Mouse (Mus musculus) hindbrain, postnatal 0 days (tissue): ENCODE data around the gene Rel. TPM values are rescaled to one million over a fixed set of nuclear protein-coding genes. Genes with fewer than 3 reads are reported as not detected.

Experiments
- ATAC-seq: fragments of 200-750 bp; cut with Nextera tagmentation; 2 replicates; pipeline ENCODE4 v1.8.0; 2017; ENCODE audit warnings: mild to moderate bottlenecking, moderate TSS enrichment, moderate library complexity
- DNase-seq: peaks from one replicate; pipeline ENCODE4 v3.0.0-alpha.2; 2015; ENCODE audit warnings: low spot score
- H3K27ac ChIP-seq: fragments of 300-500 bp; sonication (generic); 2 replicates; pipeline ENCODE4 v1.5.1; 2014; ENCODE audit warnings: mild to moderate bottlenecking
- H3K27me3 ChIP-seq: fragments of 300-500 bp; sonication (generic); 2 replicates; pipeline ENCODE4 v1.6.1; 2014; ENCODE audit warnings: low read length, mixed read lengths; ENCODE audit not compliant: insufficient read depth
- H3K36me3 ChIP-seq: fragments of 300-500 bp; sonication (generic); 2 replicates; pipeline ENCODE4 v1.6.1; 2014; ENCODE audit warnings: low read length, mixed read lengths; ENCODE audit not compliant: insufficient read depth
- H3K4me1 ChIP-seq: fragments of 300-500 bp; sonication (generic); 2 replicates; pipeline ENCODE4 v1.6.1; 2014; ENCODE audit warnings: antibody characterized with exemption, low read length, mixed read lengths; ENCODE audit not compliant: insufficient read depth
- H3K4me2 ChIP-seq: fragments of 300-500 bp; sonication (generic); 2 replicates; pipeline ENCODE4 v1.6.1; 2014; ENCODE audit warnings: low read depth, mild to moderate bottlenecking, low read length, moderate library complexity, mixed read lengths
- H3K4me3 ChIP-seq: fragments of 300-500 bp; sonication (generic); 2 replicates; pipeline ENCODE4 v1.5.1; 2014; ENCODE audit warnings: low read length
- H3K9ac ChIP-seq: fragments of 300-500 bp; sonication (generic); replicated peaks from 2 replicates; pipeline ENCODE4 v1.6.1; 2014; ENCODE audit warnings: mild to moderate bottlenecking, low read length, moderate library complexity, mixed read lengths
- H3K9me3 ChIP-seq: fragments of 300-500 bp; sonication (generic); 2 replicates; pipeline ENCODE4 v1.6.1; 2016; ENCODE audit warnings: low read length, mixed read lengths
- CTCF ChIP-seq: IDR thresholded peaks from 2 replicates; pipeline ENCODE4 v1.5.1; 2016; ENCODE audit warnings: antibody characterized with exemption, control low read depth, low read depth
- WGBS: fragments of 180-500 bp; shearing (Covaris S2); extraction: QIAGEN DNeasy Blood & Tissue Kit; methylation state at CpG from one replicate; pipeline ENCODE4 v1.1.7; 2014; 5-methylcytosine and 5-hydroxymethylcytosine counted together
- polyA plus RNA-seq: library from polyadenylated mRNA; unstranded; fragments of >200 nt; fragmentation: Nextera tagmentation; extraction: Ambion mirVana; gene quantifications from 2 replicates; pipeline ENCODE4 v1.2.1, GENCODE M21; 2015
- total RNA-seq: library from RNA; depleted of rRNA; stranded (reverse); fragments of >200 nt; gene quantifications from 2 replicates; pipeline ENCODE4 v1.2.3, GENCODE M21; 2014

Rel gene
- total and polyA plus RNA-seq, 2 experiments from 2014 or later, result 0.58 to 0.68 TPM

DNA sequence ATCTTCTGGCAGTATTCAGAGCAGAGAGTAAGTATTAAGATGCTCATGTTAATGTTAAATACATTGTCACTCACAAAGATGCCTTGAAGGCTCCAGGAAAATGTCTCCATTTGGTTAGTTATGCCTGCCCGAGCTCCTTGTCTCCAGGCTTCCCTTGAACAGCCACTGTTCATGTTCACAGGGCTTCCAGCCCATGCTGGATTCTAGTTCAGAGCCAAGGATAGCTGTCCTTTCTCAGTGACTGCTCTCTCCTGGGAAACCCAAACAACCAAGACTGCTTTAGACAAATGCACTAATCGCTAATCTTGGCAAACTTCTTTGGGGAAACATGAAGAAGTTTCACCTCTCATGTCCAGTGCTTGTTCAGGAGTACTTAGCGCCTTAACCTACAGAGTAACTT lies 58.5 kb downstream of the Rel start:
- Histone ChIP-seq H3K27me3 (no peaks in the 10 kb centered on the region), H3K9me3 (no peaks in the 10 kb centered on the region), H3K27ac (no peak overlapping the region), H3K4me1 (no peaks in the 10 kb centered on the region), H3K9ac (no peak overlapping the region), H3K4me2 (no peak overlapping the region), H3K36me3 (peaks cover 51% of the 10 kb centered on the region), H3K4me3 (no peak overlapping the region)
- DNase-seq, result peak; percentile 17
- TF ChIP-seq CTCF, result no peak
- ATAC-seq, result no peak
- 83% methylated on average over 3 of the region's 3 CpGs for WGBS

DNA sequence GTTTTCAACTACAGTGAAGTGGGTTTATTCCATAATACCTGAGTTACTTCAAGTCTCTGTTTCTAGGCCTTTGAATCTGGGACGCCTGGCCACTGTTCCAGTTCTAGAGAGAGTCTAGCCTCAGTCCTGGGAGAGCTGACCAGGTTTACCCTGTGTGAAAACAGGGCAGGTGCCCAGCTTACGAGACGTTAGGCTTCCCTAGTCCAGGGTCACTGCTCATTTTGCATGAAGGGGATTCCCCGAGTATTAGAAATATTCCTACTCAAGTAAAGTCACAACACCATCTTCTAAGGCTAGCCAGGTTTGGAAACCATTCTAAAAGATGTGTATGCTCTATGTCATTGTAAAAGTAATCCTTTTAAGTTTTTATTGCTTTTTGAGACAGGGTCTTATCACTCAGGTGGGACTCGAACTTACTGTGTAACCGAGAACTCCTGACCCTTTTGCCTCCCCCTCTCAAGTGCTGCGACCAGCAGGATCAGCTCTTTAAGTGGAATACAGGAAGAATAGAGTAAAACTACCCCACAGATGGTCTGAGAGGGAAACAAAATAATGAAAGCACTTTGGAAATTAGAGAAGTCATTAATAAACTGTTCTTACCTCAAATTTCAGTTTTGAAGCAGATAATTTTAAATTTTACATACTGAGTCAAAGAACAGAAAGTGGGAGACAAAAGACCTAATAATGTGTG lies 66.0 kb downstream of the Rel start:
- no peak overlapping the region for H3K4me3 ChIP-seq
- DNase-seq (no peak), ATAC-seq (no peak)
- H3K36me3 ChIP-seq, result peaks cover 17% of the 10 kb centered on the region
- H3K27ac ChIP-seq, result no peak overlapping the region
- H3K27me3 ChIP-seq, result no peaks in the 10 kb centered on the region
- WGBS, result 91% methylated on average over 7 of the region's 7 CpGs
- H3K4me2 ChIP-seq, result no peak overlapping the region
- no peaks in the 10 kb centered on the region for H3K4me1 ChIP-seq
- no peak for TF ChIP-seq CTCF
- no peak overlapping the region for H3K9ac ChIP-seq
- H3K9me3 ChIP-seq, result no peaks in the 10 kb centered on the region

DNA sequence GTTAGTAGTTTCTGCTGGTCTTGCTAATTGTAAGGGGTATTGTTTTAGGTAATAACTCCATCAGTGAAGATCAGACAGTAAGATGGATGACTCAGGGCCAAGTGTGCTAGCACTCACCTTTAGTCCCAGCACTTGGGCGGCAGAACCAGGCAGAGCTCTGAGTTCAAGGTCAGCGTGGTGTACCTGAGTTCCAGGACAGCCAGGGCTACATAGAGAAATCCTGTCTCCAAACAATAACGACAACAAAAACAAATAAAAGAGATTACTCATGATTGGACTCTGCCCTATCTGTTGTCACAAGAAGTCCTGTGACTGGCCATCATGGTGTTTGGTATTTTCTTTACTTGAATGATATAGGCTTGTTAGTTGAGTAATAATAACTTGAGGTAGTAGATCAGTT lies 68.9 kb downstream of the Rel start:
- DNase-seq (no peak), ATAC-seq (no peak)
- no peak overlapping the region for H3K4me2 ChIP-seq
- TF ChIP-seq CTCF, result no peak
- H3K4me1 ChIP-seq, result no peaks in the 10 kb centered on the region
- no peaks in the 10 kb centered on the region; the same call in 1 of the 2 replicates for H3K36me3 ChIP-seq
- H3K27ac ChIP-seq, result no peak overlapping the region
- H3K9ac ChIP-seq, result no peak overlapping the region
- H3K27me3 ChIP-seq, result no peaks in the 10 kb centered on the region
- no peak overlapping the region for H3K4me3 ChIP-seq
- H3K9me3 ChIP-seq, result no peaks in the 10 kb centered on the region
- WGBS, result 93% methylated on average over 3 of the region's 3 CpGs

GRCm38 (mm10) chr11:23699414-23700095 lies 71.2 kb downstream of the Rel start:
- DNase-seq (no peak), ATAC-seq (no peak)
- H3K4me3 ChIP-seq, result no peak overlapping the region
- H3K27me3 ChIP-seq, result no peaks in the 10 kb centered on the region
- H3K9me3 ChIP-seq, result no peaks in the 10 kb centered on the region
- H3K36me3 ChIP-seq, result no peaks in the 10 kb centered on the region
- no peak overlapping the region for H3K9ac ChIP-seq
- H3K4me1 ChIP-seq, result no peaks in the 10 kb centered on the region
- no peak overlapping the region for H3K27ac ChIP-seq
- TF ChIP-seq CTCF, result no peak
- 64% methylated on average over 3 of the region's 3 CpGs for WGBS
- no peak overlapping the region for H3K4me2 ChIP-seq

- H3K36me3 ChIP-seq, result no peaks in the 10 kb centered on the region
- H3K9me3 ChIP-seq, result no peaks in the 10 kb centered on the region
- no peak overlapping the region for H3K9ac ChIP-seq
- H3K4me3 ChIP-seq, result no peak overlapping the region
- ATAC-seq (no peak), DNase-seq (no peak)
- no peak overlapping the region for H3K27ac ChIP-seq
- 59% methylated on average over 2 of the region's 2 CpGs for WGBS
- H3K27me3 ChIP-seq, result no peaks in the 10 kb centered on the region
- TF ChIP-seq CTCF, result no peak
- H3K4me1 ChIP-seq, result no peaks in the 10 kb centered on the region
- H3K4me2 ChIP-seq, result no peak overlapping the region
Observed at GRCm38 (mm10) chr11:23698526-23698925, 72.2 kb downstream of the Rel start.

DNA sequence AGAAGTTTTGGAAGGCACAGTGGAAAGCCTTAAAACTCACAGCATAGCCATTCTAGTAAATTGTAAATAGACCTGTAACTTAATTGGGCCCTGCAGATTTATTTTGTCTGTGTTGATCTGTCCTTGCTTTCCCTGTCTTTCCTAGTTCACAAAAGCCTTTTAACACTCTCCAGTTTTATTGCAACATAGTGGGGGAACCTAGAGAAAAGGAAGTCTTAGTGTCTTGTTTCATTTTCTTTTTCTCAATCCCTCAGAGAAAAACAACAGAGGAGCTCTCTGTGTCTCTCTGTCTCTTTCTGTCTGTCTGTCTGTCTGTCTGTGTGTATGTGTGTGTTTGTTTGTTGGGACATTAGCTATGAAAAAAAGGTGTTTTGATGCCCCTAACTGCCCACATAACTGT lies 74.9 kb downstream of the Rel start:
- ATAC-seq, result no peak
- no peak for TF ChIP-seq CTCF
- Histone ChIP-seq H3K9me3 (no peaks in the 10 kb centered on the region), H3K27me3 (no peaks in the 10 kb centered on the region), H3K4me2 (no peak overlapping the region), H3K36me3 (no peaks in the 10 kb centered on the region), H3K27ac (no peak overlapping the region), H3K4me3 (no peak overlapping the region), H3K9ac (no peak overlapping the region), H3K4me1 (no peaks in the 10 kb centered on the region)
- DNase-seq, result no peak

DNA sequence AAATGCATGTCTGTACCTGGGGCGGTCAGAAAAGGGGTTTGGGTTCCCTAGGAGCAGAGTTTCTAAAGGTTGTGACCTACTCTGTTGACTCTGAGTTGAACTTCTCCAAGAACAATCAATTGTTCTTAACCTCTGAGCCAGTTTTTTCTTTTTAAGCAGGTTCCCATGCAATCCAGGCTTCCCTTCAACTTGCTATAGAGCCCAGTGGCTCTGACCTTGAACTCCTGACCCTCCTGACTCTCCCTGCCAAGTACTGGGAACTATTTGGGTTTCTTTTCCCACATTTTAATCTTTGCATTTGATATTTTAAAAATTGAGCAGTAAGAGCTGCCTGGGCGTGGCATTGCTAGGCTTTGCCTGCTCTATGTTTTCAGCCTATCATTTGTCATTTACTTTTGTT lies 77.5 kb downstream of the Rel start:
- 98% methylated on average over 2 of the region's 2 CpGs for WGBS

More for the DNA sequence above, 77.5 kb downstream of the Rel start:
- Histone ChIP-seq H3K9me3 (no peaks in the 10 kb centered on the region), H3K27me3 (no peaks in the 10 kb centered on the region), H3K4me2 (no peak overlapping the region), H3K4me3 (no peak overlapping the region), H3K36me3 (no peaks in the 10 kb centered on the region), H3K27ac (no peak overlapping the region), H3K4me1 (no peaks in the 10 kb centered on the region), H3K9ac (no peak overlapping the region)
- ATAC-seq (no peak), DNase-seq (no peak)
- no peak for TF ChIP-seq CTCF
